Mouse (Mus musculus) erythroblast, adult 5-6 weeks (primary cell): Measurements from ENCODE around the gene Tnfsf10. TPM values are rescaled to one million over a fixed set of nuclear protein-coding genes. Genes with fewer than 3 reads are reported as not detected.
"Not testable (repeated sequence)": the region's sequence is repeated elsewhere in the genome, so short reads cannot be mapped to it uniquely, and the experiment has no call there.

Experiments used
- ATAC-seq: replicated peaks from 2 replicates; pipeline ENCODE4 v1.8.0; 2016; ENCODE audit warnings: moderate number of reproducible peaks, mild to moderate bottlenecking, moderate TSS enrichment, inconsistent platforms; ENCODE audit not compliant: poor library complexity, low FRiP score, severe bottlenecking
- total RNA-seq, 2 experiments: library from RNA; stranded (forward) in 1 of 2; stranded (reverse) in 1 of 2; fragments of 150-400 nt in 1 of 2; fragments of 200-764, 138-1000 nt in 1 of 2; gene quantifications; 2 replicates each; pipeline versions ENCODE4 v1.2.3 to v1.2.4; 2015 to 2017; ENCODE audit warnings: low replicate concordance in 2 of 2

Tnfsf10 gene
- total RNA-seq (2015; ENCODE audit: low replicate concordance) (3.3 TPM in 1 of 2 replicates, not detected in the other), total RNA-seq (2017; ENCODE audit: low replicate concordance) (0.84 TPM in 1 of 2 replicates, not detected in the other)

DNA sequence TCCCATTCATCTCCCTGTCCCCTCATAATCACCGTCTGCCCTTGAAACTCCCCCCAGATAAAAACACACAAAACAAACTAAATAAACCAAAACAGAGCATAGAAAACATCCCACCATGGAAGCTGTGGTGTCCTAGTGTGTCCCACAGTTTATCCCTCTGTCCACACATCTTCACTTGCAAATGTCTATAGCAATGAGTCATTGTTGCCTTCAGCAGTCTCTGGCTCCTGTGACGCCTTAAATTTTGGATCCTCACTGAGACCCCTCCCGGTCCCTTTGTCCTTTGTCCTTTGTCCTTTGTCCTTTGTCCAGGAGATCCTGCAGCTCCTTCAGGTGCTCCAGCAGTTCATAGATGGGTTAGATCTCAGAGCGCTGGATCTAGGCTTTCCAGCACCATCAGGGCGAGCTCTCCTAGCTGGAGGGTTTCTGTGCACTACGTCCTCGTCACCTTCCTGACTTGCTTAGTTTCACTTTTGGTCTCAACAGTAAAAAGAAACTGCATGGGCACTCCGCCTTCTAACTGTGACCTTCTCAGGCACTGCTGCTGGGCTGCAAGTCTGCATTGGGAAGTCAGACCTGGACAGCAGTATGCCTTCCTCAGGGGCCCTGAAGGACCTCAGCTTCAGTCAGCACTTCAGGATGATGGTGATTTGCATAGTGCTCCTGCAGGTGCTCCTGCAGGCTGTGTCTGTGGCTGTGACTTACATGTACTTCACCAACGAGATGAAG lies at the start of gene Tnfsf10:
Gene Tnfsf10 (plus strand): TSS at position 470 of the 729 bp plus-strand sequence.
- ATAC-seq = peak; percentile 78

DNA sequence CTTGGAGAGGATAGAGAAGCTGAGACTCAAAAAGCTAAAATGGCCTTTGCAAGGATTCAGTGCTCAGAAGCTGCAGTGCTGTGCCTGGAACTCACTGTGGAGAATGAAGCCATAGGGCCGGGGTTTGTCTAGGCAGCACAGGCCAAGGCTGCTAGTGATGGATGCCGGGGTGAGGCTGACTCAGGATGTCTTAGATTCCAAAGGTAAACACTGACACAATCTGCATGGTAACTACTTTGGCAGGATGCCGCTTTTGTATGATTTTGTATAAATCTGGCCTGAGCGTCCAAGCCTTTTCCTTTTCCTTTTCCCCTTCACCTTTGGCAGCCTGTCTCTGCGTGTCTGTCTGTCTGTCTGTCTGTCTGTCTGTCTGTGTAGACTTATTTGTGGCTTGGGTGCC lies 49.5 kb upstream of the Tnfsf10 start:
- ATAC-seq = no peak

DNA sequence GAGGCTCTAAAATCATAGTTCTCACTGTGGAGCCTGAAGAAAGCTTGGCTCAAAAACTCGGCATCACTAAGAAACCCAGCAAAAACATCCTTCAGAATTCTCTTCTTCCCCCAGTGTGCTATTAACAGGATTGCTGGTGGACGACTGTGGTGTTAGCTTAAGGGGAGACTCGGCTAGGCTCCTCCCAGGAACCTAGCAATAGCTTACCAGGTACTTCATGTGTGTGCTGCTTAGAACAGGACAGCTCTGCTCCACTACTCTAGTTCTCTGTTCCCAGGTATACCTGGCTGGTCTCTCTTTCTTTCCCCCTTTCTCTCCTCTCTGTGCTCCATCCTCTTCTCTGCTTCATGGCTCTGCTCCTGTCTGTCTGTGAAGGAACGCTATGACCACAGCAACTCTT lies 48.9 kb upstream of the Tnfsf10 start:
- ATAC-seq = no peak

DNA sequence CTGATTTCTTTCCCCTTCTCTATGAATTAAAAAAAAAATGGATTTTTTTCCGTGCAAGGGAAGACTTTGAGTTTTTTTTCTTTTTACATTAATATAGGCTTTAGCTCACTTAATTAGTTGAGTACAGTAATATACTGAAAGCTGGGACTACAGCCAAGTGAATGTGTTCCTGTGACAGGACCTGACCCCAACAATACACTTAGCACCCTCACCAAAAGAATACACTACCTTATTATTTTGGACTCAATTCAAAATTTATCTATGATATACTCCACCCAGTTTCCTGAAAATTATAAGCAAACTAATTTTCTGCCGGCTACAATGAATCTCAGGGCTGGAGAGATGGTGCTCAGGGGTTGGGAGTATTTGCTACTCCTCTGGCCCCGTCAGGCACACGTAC lies 47.7 kb upstream of the Tnfsf10 start:
- ATAC-seq = no peak

DNA sequence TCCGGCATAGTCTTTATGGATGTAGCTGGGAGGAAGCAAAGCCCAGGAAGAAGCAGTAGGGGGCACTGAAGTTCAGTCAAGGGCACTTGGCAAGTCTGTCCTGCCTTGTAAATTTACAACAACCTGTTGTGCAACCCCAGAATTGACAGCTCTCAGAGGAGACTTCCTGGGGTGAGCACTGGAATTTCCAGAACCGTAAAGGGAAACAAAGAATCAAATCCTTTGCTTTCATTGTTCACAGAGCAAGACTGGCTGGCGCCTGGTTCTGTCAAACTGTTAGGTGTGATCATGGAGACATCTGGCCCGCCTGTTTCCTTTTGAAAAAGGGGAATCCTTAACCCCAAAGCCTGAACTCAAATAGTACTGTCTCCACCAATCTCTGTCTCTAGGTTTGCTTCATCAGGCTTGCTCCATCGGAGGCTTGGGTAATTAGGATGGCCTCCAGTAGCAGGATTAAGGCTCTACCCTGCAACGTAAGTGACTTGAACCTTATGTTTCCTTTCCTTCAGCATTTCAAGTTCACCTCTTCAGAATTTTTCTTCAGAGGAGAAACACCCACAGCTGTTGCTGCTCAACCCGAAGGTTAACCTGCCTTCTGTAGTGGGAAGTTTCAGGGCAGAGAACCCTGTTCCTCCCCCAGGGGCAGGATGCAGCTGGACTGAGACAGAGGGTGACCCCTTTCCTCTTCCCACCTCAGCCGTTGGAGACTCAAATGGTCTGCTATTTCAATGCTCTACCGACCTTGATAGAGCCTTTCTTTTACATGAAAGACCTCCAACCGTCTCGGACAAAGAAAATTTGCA lies 46.5 kb upstream of the Tnfsf10 start:
- ATAC-seq = no peak

DNA sequence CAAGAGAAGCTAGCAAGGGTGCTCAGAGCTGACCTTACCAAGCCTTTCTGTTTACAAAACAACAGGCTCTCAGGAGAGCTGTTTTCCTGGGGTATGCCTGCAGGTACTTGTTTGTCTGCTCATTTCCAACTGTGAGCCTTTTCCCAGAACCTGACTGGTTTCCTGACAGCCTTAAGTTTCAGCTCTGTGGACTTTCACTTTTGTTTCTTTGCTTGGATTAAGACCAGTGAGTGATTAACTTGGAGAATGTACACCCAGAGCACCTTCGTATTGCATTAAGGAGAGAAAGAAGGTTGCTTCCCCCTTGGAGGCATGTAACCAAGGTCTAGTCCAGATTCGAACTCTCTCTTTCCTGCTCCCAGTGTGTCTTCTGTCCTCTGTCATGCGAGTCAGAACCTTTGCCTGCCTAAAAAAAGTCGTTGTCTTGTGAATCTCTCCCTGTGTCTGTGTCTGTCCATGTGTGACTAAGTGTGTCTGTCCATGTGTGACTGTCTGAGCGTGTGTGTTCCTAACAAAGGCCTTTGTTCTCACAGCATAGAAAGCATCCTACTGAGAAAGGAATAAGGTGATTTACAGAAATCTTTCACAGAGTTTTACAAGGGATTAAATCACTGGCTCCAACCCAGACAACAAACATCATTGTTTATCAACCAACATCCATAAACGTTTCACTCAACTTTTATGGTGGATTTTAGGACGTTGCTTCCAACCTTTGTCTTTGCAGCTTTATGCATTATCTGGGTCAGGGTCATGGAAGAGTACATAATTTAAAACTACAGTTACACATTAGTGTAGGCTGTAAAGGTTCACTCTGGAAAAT lies 43.7 kb upstream of the Tnfsf10 start:
- no peak for ATAC-seq

DNA sequence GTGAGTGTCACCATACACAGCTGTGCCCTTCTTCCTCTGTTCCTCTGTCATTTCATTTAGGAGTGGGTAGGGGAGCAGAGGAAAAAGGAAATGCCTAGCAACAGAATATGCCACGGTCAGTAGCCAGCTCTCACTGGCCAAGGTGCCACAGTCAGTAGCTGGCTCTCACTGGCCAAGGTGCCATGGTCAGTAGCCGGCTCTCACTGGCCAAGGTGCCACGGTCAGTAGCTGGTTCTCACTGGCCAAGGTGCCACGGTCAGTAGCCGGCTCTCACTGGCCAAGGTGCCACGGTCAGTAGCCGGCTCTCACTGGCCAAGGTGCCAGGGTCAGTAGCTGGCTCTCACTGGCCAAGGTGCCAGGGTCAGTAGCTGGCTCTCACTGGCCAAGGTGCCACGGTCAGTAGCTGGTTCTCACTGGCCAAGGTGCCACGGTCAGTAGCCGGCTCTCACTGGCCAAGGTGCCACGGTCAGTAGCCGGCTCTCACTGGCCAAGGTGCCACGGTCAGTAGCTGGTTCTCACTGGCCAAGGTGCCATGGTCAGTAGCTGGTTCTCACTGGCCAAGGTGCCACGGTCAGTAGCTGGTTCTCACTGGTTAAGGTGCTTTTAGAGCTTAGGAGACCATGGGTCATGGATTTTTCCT lies 37.4 kb upstream of the Tnfsf10 start:
- not testable (repeated sequence) for ATAC-seq

DNA sequence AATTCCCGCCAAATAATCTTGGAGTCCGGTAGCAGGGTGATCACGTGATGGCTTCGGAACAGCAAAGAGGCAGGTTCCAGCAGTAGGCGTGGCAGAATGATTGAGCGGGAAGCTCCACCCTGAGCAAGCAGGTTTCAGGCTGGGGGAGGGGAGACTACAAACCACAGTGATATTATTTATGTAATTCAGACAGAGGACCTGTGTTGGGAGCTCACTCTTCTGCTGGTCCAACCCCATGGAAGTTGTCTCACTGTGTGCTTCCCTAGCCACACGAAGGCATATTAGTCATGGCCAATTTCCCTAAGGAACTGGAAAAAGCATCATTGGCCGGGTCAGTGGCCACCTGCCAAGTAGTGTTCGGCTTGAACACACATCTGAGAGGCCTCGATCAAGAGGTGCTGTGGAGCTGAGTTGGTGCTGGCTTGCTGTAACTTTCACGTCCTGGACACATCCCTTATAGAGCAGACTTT lies 36.5 kb upstream of the Tnfsf10 start:
- ATAC-seq = peak; percentile 81

DNA sequence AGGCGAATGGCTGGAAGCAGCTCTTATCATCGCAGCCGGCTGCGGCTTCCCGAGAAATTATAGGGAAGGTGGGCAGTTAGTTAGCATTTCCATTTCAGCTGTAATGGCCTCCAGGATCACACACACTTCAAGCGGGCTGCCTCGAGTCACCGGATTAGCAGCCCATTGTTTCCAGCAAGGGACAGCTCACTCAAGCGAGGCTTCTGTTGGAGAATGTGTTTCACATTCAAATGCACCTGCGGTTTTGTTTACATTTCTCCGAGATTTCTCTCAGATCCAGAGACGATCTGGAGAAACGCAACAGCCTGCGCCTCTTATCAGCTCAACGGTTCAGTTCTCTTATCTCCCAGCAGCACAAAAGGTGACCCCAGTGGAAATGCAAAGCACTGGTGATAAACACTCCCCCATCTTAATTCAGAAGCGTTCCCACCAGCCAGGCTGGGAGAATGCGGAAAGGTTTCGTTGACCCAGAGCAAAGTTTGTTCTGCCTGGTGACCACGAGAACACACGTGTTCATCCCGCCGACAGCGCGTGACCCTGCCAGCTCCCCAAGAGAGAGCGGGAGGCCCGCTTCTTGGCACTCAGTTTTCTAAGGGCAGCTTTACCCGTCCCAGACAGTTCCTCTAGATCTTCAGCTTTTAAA lies 33.6 kb upstream of the Tnfsf10 start:
- ATAC-seq = no peak

DNA sequence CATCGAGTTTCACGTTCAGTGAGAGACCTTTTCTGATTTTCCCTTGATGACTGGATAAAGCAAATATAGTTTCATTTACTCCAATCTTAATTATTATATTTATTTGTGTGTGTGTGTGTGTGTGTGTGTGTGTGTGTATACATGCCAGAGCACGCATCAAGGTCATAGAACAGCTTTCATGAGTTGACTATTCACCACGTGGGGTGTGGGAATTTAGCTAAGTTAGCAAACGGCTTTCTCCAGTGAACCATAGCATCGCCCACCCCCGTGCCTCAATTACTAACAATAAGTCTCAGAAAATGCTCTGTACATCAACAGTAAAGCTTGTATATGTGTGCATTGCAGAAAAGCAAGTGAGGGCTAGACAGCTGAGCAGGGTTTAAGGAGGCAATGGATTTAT lies 33.0 kb upstream of the Tnfsf10 start:
- no peak for ATAC-seq

DNA sequence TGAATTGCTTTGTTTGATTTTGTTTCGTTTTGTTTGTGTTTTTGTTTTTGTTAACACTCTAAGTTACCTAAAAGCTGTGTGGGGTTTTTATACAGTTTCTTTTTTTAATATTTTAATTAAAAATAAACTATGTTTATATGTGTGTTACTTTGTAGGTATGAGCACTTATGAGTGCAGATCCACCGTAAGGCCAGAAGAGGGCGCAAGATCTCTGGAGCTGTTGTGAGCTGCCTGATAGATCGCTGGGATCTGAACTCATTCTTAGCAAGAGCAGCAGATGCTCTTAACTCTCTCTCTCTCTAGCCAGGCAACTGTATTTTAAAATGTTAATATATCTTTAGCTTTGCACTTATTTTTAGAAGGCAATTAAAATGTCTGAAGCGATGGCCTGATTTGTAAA lies 32.6 kb upstream of the Tnfsf10 start:
- ATAC-seq = no peak

DNA sequence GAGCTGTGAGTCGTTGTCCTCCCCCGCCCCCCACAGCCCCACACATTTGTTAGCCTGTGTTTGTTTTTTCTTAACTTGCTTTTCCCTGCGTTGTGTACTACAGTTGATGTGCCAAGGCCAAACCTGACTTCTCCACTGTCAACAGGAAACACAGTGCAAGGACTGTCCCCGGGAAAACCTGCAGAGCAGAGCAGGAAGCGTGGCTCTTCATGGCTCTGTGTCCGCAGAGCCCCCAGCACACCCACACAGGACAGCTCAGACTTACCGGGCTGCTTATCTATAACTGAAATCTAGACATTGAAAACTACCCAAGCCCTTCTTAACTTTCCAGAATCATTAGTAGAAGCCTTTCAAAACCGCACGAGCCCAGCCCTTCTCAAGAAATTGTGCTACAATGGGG lies 31.8 kb upstream of the Tnfsf10 start:
- no peak for ATAC-seq

DNA sequence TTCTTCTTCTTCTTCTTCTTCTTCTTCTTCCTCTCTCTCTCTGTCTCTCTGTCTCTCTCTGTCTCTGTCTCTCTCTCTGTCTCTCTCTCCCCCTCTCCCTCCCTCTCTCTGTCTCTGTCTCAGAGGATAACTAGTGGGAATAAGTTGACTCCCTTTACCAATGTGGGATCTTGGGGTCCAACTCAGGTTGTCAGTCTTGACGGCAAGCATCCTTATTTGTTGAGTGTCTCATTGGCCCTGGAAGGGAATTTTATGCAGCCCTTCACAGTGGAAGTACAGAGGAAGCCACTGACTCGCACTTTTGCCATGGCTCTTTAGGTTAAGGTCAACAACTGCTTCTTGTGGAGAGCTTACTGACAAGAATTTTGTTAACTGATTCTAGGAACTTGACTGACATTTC lies 28.5 kb upstream of the Tnfsf10 start:
- ATAC-seq = no peak

DNA sequence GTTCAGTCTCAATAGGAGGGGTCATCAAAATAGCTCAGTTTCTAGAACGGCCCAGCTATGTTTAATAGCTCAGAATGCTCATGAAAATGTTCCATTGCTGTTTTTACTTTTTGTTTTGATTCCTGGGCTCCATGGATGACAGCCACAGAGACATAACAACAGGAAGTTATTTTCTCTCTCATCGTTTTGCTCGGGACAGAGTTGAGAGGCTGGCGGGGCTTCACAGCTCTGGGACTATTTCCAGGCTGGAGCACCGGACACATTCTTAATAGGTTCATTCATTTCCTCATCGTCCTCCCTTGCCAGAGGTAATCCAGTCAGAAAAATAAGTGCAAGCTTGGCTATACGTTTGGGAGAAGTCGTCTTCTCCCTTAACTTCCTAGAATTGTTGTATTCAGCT lies 27.9 kb upstream of the Tnfsf10 start:
- no peak for ATAC-seq

DNA sequence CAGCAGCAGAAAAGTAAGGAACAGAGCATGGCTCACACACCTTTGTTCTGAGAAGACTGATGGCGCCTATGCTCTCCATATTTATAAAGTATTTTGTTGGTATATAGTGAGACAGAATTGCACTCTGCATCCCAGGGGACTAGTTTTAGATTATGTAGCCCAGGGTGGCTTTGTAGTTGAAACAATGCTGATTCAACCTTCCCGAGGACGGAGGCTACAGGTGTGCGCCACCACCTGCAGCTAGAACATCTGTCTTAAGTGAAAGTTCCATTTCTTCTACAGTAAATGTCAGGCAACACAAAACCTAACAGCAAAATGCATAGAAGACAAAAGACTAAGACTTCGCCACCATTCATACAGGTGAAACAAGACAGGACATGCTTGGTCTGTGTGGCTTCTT lies 26.5 kb upstream of the Tnfsf10 start:
- ATAC-seq = no peak

DNA sequence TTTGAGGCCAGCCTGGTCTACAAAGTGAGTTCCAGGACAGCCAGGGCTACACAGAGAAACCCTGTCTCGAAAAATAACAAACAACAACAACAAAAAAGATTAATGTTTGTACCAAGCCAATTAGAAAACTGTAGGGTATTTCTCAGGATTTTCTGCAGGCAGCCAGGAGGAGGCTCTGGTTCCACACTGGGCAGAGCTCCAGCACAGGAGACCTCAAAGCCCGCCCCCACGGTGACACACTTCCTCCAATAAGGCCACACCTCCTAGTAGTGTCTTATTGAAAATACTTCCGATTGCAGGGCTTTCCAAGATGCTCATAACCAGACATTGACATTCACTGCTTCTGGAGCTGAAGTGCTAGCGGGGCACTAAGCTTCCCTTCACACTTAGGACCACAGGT lies 25.9 kb upstream of the Tnfsf10 start:
- peak; percentile 76 for ATAC-seq

DNA sequence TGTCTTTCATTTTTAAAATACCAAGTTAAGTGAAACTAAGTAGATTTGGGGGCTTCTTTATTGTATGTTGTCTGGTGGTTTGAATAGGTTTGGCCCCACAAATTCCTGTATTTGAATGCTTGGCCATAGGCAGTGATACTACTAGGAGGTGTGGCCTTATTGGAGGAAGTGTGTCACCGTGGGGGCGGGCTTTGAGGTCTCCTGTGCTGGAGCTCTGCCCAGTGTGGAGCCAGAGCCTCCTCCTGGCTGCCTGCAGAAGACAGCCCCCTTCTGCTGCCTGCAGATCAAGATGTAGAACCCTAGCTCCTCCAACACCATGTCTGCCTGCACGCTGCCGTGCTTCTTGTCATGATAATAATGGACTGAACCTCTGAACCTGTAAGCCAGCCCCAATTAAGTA lies 25.4 kb upstream of the Tnfsf10 start:
- peak; percentile 86 for ATAC-seq

DNA sequence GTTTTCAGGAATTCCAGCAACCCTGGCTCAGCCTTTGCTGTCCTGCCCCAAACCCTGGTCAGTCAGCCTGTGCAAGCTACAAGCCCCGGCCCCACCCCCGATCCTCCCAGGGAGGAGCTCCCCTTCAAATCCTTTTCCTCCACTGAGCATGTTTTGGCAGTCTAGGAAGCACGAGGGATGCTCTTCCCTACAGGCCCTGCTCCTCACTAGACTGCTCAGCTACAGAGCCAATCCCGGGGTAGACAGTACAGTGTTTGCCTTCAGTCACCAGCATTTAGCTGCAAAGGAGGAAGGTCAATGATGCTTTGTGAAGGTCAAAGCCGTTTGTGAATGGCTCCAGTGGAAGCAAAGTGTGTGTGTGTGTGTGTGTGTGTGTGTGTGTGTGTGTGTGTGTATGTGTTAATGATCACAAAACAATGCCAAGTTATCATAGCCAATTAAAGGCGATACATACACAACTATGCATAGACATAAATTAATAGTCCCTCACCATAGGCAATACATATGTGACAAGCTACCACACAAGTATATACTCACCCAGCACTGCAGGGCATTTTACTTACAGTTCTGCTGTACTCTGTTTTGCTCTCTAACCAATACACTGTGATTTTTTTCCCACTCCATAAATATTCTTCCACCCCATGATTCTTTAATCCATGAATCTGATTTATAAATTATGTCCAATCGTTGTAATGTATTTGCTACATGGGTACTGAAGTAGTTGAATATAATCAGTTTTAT lies 23.0 kb upstream of the Tnfsf10 start:
- no peak for ATAC-seq

DNA sequence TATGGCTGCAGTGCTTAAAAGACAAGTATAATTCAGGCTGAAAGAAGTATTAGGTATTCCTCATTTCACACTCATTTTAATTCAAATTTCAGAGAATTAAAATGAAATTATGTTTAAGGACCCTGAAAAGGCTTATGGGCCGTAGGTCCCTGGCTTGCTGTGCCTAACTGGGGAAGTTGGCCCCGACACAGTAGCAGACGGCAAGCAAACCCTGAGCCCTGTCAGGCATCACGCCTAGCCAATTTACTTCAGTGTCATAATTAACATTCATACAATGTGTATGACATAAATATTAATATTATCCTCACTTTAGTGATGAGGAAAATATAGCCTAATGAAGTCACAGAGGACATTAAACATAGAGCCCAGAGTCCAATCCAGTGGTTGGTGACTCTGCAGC lies 16.4 kb upstream of the Tnfsf10 start:
- ATAC-seq = no peak
